Mouse (Mus musculus) left cerebral cortex, postnatal 25 days (tissue): ENCODE measurements at regions not wholly inside any gene's neighbourhood (a gene's known extent, or its start where the extent isn't known, plus 50 kb on each side); places are given as distances from the start of the nearest gene placed in this dataset.

Source experiments
- DNase-seq, 2 experiments: peaks; one replicate each; pipeline ENCODE4 v3.0.0; 2022; ENCODE audit warnings: low spot score in 2 of 2, mixed read lengths in 1 of 2
- intact Hi-C: fragments of 180-260 bp; cut with DNase I; formaldehyde crosslinking; loops from one replicate; pipeline ENCODE4 v1.15.1; 2025

- intact Hi-C loops: loop anchor here (10.0 kb wide), 1 partner anchor 547 kb away; the partner anchor contains the start of gene Lrrtm1
- DNase-seq: peak; percentile 37 to 92
Observed at GRCm38 (mm10) chr6:76697146-76697891, 199.7 kb upstream of the Gm9008 start.

DNA sequence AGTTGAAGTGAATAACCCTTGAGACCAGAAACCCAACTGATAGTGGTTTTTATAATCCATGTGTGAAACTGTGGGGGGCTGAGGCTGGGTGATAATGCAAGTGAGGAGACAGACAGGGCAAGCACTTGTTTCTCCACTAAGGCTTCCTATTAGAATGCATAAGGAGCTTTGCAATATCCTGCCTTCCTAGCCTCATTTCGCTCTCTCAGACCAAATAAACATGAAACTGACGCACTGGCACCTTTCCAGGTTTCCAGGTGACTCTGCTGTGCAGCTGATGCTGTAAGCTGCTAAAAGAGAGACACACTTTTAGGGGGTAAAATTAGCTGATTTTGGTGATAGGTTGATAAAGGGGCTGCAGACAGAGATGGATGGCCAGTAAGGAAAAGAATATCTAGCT lies 191.2 kb upstream of the Gm9008 start:
- no peak for DNase-seq
- intact Hi-C loops: no loop called here

GRCm38 (mm10) chr6:76639583-76639982 lies 142.0 kb upstream of the Gm9008 start:
- no peak for DNase-seq
- intact Hi-C loops: no loop called here

DNA sequence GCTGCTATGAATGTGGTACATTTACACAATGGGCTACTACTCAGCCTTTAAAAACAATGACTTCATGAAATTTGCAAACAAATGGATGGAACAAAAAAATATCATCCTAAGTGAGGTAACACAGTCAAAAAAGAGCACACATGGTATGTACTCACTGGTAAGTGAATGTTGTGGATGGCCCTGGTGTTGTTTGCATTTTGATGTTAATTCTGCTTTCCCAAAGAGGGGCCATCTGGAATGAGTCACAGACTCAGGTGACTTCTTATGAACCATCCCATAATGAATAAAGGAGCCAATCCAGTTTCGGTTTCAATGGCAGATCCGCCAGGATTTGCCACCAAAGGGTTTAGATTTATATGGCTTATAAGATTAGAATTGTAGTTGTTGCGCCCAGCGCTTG lies 130.8 kb upstream of the Gm9008 start:
- intact Hi-C loops: no loop called here
- no peak for DNase-seq

DNA sequence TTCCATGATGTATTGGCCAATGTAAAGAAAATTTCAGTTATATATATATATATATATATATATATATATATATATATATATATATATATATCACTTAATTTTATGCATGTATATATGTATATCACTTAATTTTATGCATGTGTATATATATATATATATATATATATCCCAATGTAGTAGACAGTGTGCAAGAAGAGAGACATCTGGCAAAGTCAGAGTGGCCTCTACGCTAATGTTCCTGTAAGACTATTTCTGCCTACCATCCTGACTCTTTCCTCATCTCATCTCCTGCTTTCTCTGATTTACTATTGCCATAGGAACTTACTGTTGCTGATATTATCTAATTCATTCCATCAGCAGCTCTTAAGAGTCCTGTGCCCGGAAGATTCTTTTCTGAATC lies 123.9 kb upstream of the Gm9008 start:
- intact Hi-C loops: no loop called here
- DNase-seq: no peak

GRCm38 (mm10) chr6:76620754-76621204 lies 123.2 kb upstream of the Gm9008 start:
- intact Hi-C loops: no loop called here
- DNase-seq: peak in 1 of 2 experiments; percentile 1
